Mouse (Mus musculus): ENCODE results near the gene Rtl5.
A peak's percentile ranks its signal among the peaks of the same experiment; 100 is the strongest.
"Not testable (repeated sequence)": the region's sequence is repeated elsewhere in the genome, so short reads cannot be mapped to it uniquely, and the experiment has no call there.

The Rtl5 gene

GRCm38 (mm10) chrX:102070591-102071471 is at the start of gene Rtl5:
Gene Rtl5 (minus strand): TSS chrX:102071304.
- peak; percentile 37 for DNase-seq (ENCODE audit: low read depth)

DNA sequence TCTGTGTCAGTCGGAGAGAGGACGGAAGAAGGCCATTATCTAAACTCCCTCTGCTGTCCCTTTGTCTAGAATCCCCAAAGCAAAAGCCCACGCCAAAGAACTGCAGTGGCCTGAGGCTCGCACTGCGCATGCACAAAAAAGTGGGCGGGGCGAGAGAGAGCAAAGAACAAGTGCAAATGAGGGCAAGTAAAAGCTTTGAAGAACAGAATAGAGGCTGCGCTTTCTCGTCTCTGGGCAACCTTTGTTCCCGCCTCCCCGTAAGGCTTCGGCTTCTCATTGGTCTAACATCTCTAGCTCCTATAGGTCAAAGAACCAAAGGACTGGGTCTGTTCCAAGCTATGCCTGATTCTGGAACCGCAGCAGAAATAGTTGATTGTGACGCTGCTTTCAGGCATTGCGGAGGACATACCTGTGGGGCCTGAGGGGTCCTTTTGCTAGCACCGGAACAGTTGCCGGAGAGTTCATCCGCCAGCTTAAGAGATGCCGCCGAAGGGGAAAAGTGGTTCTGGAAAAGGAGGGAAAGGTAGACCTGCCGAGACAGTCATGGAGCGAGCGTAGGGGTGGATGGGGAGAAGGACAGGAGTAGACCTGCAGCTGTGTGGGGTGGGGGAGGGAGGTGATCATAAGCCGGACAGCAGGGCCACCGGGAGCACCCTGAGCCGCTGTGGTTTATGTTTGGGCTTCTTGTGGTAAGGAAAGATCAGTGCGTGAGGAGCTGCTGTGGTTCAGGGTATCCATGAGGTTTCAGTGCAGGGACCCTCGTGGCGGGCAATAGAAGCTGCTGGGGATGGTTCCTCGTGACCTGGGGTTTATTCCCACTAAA is 48.1 kb upstream of the Rtl5 start, which contains the start of gene Pin4:
Pin4 (plus strand) TSS at position 406 of the 823 bp plus-strand sequence.
- DNase-seq (ENCODE audit: low read depth), result peak; percentile 88

- no peak for DNase-seq (ENCODE audit: low read depth)
Measured at GRCm38 (mm10) chrX:102115676-102116075, 44.6 kb upstream of the Rtl5 start.

DNA sequence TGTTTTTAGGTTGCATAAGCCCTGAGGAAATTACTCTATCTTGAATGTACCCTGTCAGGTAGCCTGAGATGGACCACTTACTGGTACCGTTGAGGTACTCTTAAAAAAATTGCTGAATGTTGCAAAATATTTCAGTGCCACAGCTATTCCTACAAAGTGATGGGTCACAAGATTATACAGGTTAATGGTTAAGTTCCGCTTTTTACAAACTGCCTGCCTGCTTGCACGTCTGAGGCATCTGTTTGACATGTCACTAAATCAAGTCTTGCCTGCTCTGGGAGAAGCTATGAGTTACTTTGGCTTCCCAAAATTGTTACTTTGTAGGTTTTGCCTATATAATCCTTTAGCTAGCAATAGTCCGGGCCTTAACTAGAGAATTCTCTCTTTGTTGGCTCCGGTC is 38.2 kb upstream of the Rtl5 start:
- DNase-seq (ENCODE audit: low read depth), result not testable (repeated sequence)

- DNase-seq (ENCODE audit: low read depth), result not testable (repeated sequence)
Measured at GRCm38 (mm10) chrX:102103830-102104229, 32.7 kb upstream of the Rtl5 start.

GRCm38 (mm10) chrX:102101886-102102285 is 30.8 kb upstream of the Rtl5 start:
- DNase-seq (ENCODE audit: low read depth), result no peak

- DNase-seq (ENCODE audit: low read depth), result no peak
Measured at GRCm38 (mm10) chrX:102094381-102094904, 23.3 kb upstream of the Rtl5 start.

- no peak for DNase-seq (ENCODE audit: low read depth)
Measured at GRCm38 (mm10) chrX:102090605-102091004, 19.5 kb upstream of the Rtl5 start.

- no peak for DNase-seq (ENCODE audit: low read depth)
Measured at GRCm38 (mm10) chrX:102085798-102086443, 14.8 kb upstream of the Rtl5 start.

- no peak for DNase-seq (ENCODE audit: low read depth)
Measured at GRCm38 (mm10) chrX:102082340-102082739, 11.2 kb upstream of the Rtl5 start.

GRCm38 (mm10) chrX:102081573-102082279 is 10.6 kb upstream of the Rtl5 start:
- no peak for DNase-seq (ENCODE audit: low read depth)

DNA sequence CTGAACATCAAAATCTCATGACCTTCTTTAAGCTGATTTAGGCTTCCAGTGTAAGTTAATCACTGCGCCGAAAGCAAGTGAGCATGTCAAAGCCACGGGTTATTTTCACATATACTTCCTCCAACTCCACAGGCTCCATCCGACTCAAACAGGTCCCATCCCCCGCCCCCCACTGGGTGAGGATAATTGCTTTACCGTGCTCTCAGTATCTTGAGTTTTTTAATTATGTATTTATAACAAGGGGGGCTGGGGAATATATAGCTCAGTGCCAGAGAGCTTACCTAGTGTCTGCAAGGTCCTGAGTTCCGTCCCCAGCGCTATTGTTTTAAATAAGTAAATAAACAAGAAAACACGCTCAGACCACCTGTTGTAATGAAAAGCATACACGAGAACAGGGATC is 10.0 kb upstream of the Rtl5 start:
- no peak for DNase-seq (ENCODE audit: low read depth)

GRCm38 (mm10) chrX:102076886-102077765 is 6.0 kb upstream of the Rtl5 start:
- DNase-seq (ENCODE audit: low read depth), result no peak

GRCm38 (mm10) chrX:102075158-102075557 is 4.1 kb upstream of the Rtl5 start:
- DNase-seq (ENCODE audit: low read depth), result no peak

- no peak for DNase-seq (ENCODE audit: low read depth)
Measured at GRCm38 (mm10) chrX:102074435-102074834, 3.3 kb upstream of the Rtl5 start.

GRCm38 (mm10) chrX:102073605-102074325 is 2.7 kb upstream of the Rtl5 start:
- DNase-seq (ENCODE audit: low read depth), result no peak

DNA sequence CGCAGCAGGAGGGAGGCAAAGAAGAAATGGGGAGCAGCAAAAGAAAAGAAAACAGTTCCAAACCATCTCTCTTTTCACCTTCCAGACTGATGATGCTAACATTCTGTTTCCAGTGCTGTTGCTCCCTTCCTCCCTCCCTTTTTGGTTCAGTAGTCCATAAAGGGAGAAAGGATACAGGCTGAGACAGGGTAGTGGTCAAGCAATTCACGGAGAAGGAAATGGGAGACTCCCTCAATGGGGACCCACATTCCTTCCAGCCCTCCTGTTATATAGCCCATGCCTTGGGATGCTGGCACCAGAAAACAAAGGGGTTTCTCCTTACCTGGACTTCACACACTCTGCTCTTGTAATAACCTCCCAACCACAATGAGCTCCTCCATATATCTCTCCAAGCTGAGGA is 413 bp upstream of the Rtl5 start:
- DNase-seq (ENCODE audit: low read depth), result no peak

DNA sequence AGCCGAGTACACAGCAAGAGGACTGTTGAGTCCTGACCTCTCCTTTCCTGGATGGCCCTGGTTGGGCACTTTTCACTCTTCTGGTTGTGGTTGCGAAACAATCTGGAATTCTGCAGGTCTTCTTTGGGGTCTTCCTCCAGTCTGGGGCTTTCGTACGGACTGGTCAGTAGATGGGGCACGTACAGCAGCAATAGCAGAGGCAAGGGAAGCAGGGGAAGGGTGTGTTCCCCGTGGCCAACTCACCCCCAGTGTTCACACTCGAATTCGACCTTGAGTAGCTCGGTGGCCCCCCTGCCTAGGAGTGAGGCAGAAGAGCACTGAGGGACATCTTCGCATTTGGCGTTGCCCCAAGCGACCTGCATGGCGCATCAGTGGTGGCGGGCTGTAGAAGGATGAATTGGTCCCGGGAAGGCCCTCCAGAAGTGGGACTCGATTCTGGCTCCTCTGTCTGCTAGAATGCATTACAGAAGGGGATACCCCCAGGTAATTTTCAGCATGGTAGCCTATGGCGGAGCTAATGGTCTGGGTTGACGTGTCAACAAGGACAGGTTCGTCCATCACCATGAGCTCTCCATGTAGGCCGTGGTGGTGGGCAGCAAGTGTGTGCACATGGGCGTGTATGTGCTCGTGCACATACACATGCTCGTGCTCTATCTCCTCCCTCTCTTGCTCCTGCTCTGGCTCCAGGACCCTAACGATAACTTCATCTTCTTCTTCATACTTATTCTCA is 2.1 kb downstream of the Rtl5 start:
- DNase-seq (ENCODE audit: low read depth), result no peak

GRCm38 (mm10) chrX:102067118-102067517 is 4.0 kb downstream of the Rtl5 start:
- no peak for DNase-seq (ENCODE audit: low read depth)
